Mouse (Mus musculus) gastrocnemius, adult 2 months (tissue): ENCODE results near the gene Fes. TPM values are rescaled to one million over a fixed set of nuclear protein-coding genes. Genes with fewer than 3 reads are reported as not detected.

Experiments
- DNase-seq: peaks from one replicate; pipeline ENCODE4 v3.0.0; 2022
- H3K27ac ChIP-seq: fragments of 200-600 bp; 2 replicates; pipeline ENCODE4 v1.8.1; 2022; ENCODE audit warnings: mild to moderate bottlenecking
- H3K4me3 ChIP-seq: fragments of 200-600 bp; 2 replicates; pipeline ENCODE4 v1.8.1; 2022; ENCODE audit warnings: mild to moderate bottlenecking, moderate library complexity
- CTCF ChIP-seq: fragments of 200-600 bp; IDR thresholded peaks from 2 replicates; pipeline ENCODE4 v1.8.1; 2022; ENCODE audit warnings: antibody characterized with exemption, mild to moderate bottlenecking, moderate library complexity
- intact Hi-C: fragments of 180-260 bp; cut with DNase I; formaldehyde crosslinking; loops from one replicate; pipeline ENCODE4 v1.15.1; 2025
- long read RNA-seq, 2 experiments: library from polyadenylated mRNA; stranded (forward); transcript quantifications; one replicate each; pipeline ENCODE4 v2.0.0; 2021
- total RNA-seq, 2 experiments: library from RNA; stranded (reverse); gene quantifications; 2 replicates each; pipeline ENCODE4 v1.2.3; 2021

The Fes gene
- 1 to 10 TPM; 2.6 to 3.9 TPM for total RNA-seq
- long read RNA-seq, experiment 1, partial matches to known transcripts, result 0 of 4 reads
- long read RNA-seq, experiment 1, other reads (novel, unspliced or antisense), result 3 of 4 reads
- long read RNA-seq, experiment 2, partial matches to known transcripts, result 1 of 1 reads
- long read RNA-seq, experiment 2, other reads (novel, unspliced or antisense), result 0 of 1 reads

GRCm38 (mm10) chr7:80387633-80388543, at the start of gene Fes:
Fes (minus strand) TSS chr7:80387946.
- H3K27ac ChIP-seq, result peak within 1 kb of the TSS; percentile 91
- DNase-seq, result peak; percentile 77
- intact Hi-C loops, result loop anchor here (2.0 to 10.0 kb wide), 2 partner anchors 15 to 297 kb away; partner anchors contain the start of gene Crtc3
- TF ChIP-seq CTCF, result no peak
- peak within 1 kb of the TSS; percentile 77 for H3K4me3 ChIP-seq

- TF ChIP-seq CTCF, result no peak
- no peak for DNase-seq
- Histone ChIP-seq H3K4me3 (no peak overlapping the region), H3K27ac (no peak overlapping the region)
- intact Hi-C loops, result no loop called here
These were observed 48.8 kb upstream of the Fes start for GRCm38 (mm10) chr7:80436571-80436970.

- DNase-seq, result no peak
- no peak overlapping the region for H3K4me3 ChIP-seq
- H3K27ac ChIP-seq, result no peak overlapping the region
- no peak for TF ChIP-seq CTCF
- intact Hi-C loops, result no loop called here
These were observed 47.8 kb upstream of the Fes start for GRCm38 (mm10) chr7:80435594-80435993.

- Histone ChIP-seq H3K27ac (no peak overlapping the region), H3K4me3 (no peak overlapping the region)
- DNase-seq, result no peak
- intact Hi-C loops, result no loop called here
- TF ChIP-seq CTCF, result no peak
These were observed 41.9 kb upstream of the Fes start for GRCm38 (mm10) chr7:80429661-80430060.

GRCm38 (mm10) chr7:80427730-80428129, 40.0 kb upstream of the Fes start:
- intact Hi-C loops, result no loop called here
- no peak for TF ChIP-seq CTCF

GRCm38 (mm10) chr7:80426363-80426762, 38.6 kb upstream of the Fes start:
- DNase-seq, result no peak
- no peak for TF ChIP-seq CTCF
- H3K4me3 ChIP-seq, result no peak overlapping the region
- intact Hi-C loops, result no loop called here
- H3K27ac ChIP-seq, result no peak overlapping the region

More at GRCm38 (mm10) chr7:80427730-80428129, 40.0 kb upstream of the Fes start:
- DNase-seq, result no peak
- H3K27ac ChIP-seq, result no peak overlapping the region
- H3K4me3 ChIP-seq, result no peak overlapping the region

- Histone ChIP-seq H3K27ac (no peak overlapping the region), H3K4me3 (no peak overlapping the region)
- DNase-seq, result no peak
- TF ChIP-seq CTCF, result peak; percentile 34
- intact Hi-C loops, result no loop called here
These were observed 37.0 kb upstream of the Fes start for GRCm38 (mm10) chr7:80424722-80425121.

- peak; percentile 71 for DNase-seq
- TF ChIP-seq CTCF, result no peak
- Histone ChIP-seq H3K27ac (peak overlapping the region; percentile 13; the same call in 1 of the 2 replicates), H3K4me3 (peak overlapping the region; percentile 58)
- intact Hi-C loops, result no loop called here
These were observed 35.2 kb upstream of the Fes start for GRCm38 (mm10) chr7:80422759-80423480.

- no peak for DNase-seq
- no peak overlapping the region for H3K4me3 ChIP-seq
These were observed 33.8 kb upstream of the Fes start for GRCm38 (mm10) chr7:80421576-80421975.

GRCm38 (mm10) chr7:80420586-80420985, 32.8 kb upstream of the Fes start:
- no peak for DNase-seq
- intact Hi-C loops, result no loop called here
- Histone ChIP-seq H3K4me3 (no peak overlapping the region), H3K27ac (no peak overlapping the region)
- TF ChIP-seq CTCF, result no peak

More at GRCm38 (mm10) chr7:80421576-80421975, 33.8 kb upstream of the Fes start:
- TF ChIP-seq CTCF, result no peak
- intact Hi-C loops, result no loop called here
- no peak overlapping the region for H3K27ac ChIP-seq

GRCm38 (mm10) chr7:80419278-80419677, 31.5 kb upstream of the Fes start:
- DNase-seq, result no peak
- intact Hi-C loops, result no loop called here
- H3K27ac ChIP-seq, result no peak overlapping the region
- H3K4me3 ChIP-seq, result no peak overlapping the region
- no peak for TF ChIP-seq CTCF

- Histone ChIP-seq H3K4me3 (no peak overlapping the region), H3K27ac (peak overlapping the region; percentile 31; the same call in 1 of the 2 replicates)
- intact Hi-C loops, result no loop called here
- TF ChIP-seq CTCF, result no peak
- no peak for DNase-seq
These were observed 30.3 kb upstream of the Fes start for GRCm38 (mm10) chr7:80418036-80418435.
